Comparison of ENCODE assay signal across 7 mouse cellular contexts in the genomic region with DNA sequence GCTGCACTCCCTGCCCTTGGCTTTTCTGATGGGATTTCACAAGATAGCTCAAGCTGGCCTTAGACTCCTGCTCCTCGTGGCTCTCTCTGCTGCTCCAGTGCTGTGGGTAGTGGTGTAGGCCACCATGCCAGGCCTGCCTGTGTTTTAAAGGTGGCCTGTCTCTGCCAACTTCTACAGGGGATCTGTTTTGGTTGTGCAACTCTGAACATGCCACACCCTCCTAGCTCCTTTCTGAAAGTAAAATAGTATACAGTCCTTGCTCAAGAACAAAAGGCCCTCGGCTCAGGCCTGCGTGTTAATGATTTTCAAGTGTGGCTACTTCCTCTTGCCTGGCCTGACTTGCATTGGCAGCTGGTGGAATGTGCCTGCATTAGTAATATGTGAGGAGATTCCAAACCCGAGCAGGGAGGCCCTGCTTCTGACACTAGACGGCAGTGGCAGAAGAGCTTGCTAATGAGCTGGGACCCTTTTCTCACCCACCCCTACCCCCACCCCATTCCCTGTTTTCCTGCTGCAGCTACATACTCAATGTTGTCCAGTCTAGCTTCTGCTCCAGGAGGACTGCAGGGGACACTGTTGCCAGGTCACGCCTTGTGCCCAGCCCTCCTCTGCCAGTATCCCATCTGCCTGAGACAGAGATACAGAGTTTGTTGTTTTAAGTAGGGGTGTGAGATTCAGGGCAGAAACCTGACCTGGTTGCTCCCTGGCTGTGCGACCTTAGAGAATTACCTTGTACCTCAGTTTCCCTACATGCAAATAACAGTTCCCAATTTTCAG. TPM values are rescaled to one million over a fixed set of nuclear protein-coding genes. Genes with fewer than 3 reads are reported as not detected.
DNase-seq lines count a peak whose midpoint lies in the region; ATAC-seq and TF ChIP-seq lines count a peak whose summit lies in the region.

No protein-coding gene starts in this region.

- H3K4me3 ChIP-seq in bone marrow macrophage, adult 2 months (ENCODE audit: insufficient read depth, low read length) = no peak overlapping the region
- H3K4me3 ChIP-seq in heart, embryonic 15.5 days = no peak overlapping the region
- no peak overlapping the region for H3K4me3 ChIP-seq in limb, embryonic 10.5 days
- no peak overlapping the region for H3K4me3 ChIP-seq in midbrain, postnatal 0 days (ENCODE audit: low read depth, low read length)

- H3K4me1 ChIP-seq in bone marrow macrophage, adult 2 months (ENCODE audit: control insufficient read depth, insufficient read depth, low read length) = peaks cover 21% of the 10 kb centered on the region
- peaks cover 76% of the 10 kb centered on the region for H3K4me1 ChIP-seq in heart, embryonic 15.5 days (replicated peaks)
- peaks cover 91% of the 10 kb centered on the region for H3K4me1 ChIP-seq in limb, embryonic 10.5 days
- H3K4me1 ChIP-seq in midbrain, postnatal 0 days (ENCODE audit: insufficient read depth, low read length) = peaks cover 21% of the 10 kb centered on the region

- H3K36me3 ChIP-seq in heart, embryonic 15.5 days = no peaks in the 10 kb centered on the region
- H3K36me3 ChIP-seq in limb, embryonic 10.5 days = no peaks in the 10 kb centered on the region
- no peaks in the 10 kb centered on the region for H3K36me3 ChIP-seq in midbrain, postnatal 0 days (ENCODE audit: insufficient read depth, low read length)

- 45% methylated on average over 7 of the region's 7 CpGs for WGBS in heart, embryonic 15.5 days
- 38% methylated on average over 7 of the region's 7 CpGs for WGBS in limb, embryonic 10.5 days
- WGBS in midbrain, postnatal 0 days = 45% methylated on average over 7 of the region's 7 CpGs

- TF ChIP-seq POLR2A in bone marrow macrophage, adult 2 months (IDR thresholded peaks at IDR 0.05; ENCODE audit: borderline replicate concordance, low read depth, low read length) = no peak

- peak overlapping the region; percentile 84 for H3K27ac ChIP-seq in bone marrow macrophage, adult 2 months (ENCODE audit: insufficient read depth, low read depth, low read length)
- peak overlapping the region; percentile 80 for H3K27ac ChIP-seq in heart, embryonic 15.5 days
- H3K27ac ChIP-seq in limb, embryonic 10.5 days = peak overlapping the region; percentile 85
- peak overlapping the region; percentile 55; the same call in 1 of the 2 replicates for H3K27ac ChIP-seq in midbrain, postnatal 0 days (ENCODE audit: low read depth, low read length)

- TF ChIP-seq CTCF in bone marrow macrophage, adult 2 months (IDR thresholded peaks at IDR 0.05; ENCODE audit: low read depth, low read length) = 0 out of 2 replicates have a peak, but pooled peaks have one; percentile 19
- 0 out of 2 replicates have a peak, but pooled peaks have one; percentile 2 for TF ChIP-seq CTCF in midbrain, postnatal 0 days (IDR thresholded peaks at IDR 0.05)

- DNase-seq in Muller cell, postnatal 12 days (ENCODE audit: inconsistent ontology term) = peak; percentile 78
- DNase-seq in limb, embryonic 10.5 days (ENCODE audit: low spot score) = no peak
- DNase-seq in midbrain, postnatal 0 days (ENCODE audit: low spot score) = peak; percentile 47
- no peak for DNase-seq in right cerebral cortex, postnatal 4 days
- DNase-seq in cerebellum, adult 9-10 months = no peak

- no peaks in the 10 kb centered on the region for H3K27me3 ChIP-seq in heart, embryonic 15.5 days
- H3K27me3 ChIP-seq in limb, embryonic 10.5 days (ENCODE audit: low read depth, poor library complexity, severe bottlenecking) = no peaks in the 10 kb centered on the region
- no peaks in the 10 kb centered on the region for H3K27me3 ChIP-seq in midbrain, postnatal 0 days (ENCODE audit: insufficient read depth, low read length)

- no peak overlapping the region for H3K4me2 ChIP-seq in heart, embryonic 15.5 days
- H3K4me2 ChIP-seq in midbrain, postnatal 0 days (ENCODE audit: low read depth, low read length, poor library complexity, severe bottlenecking) = no peak overlapping the region

- no peaks in the 10 kb centered on the region for H3K9me3 ChIP-seq in heart, embryonic 15.5 days (replicated peaks)
- H3K9me3 ChIP-seq in limb, embryonic 10.5 days (replicated peaks) = no peaks in the 10 kb centered on the region
- H3K9me3 ChIP-seq in midbrain, postnatal 0 days (ENCODE audit: low read length) = no peaks in the 10 kb centered on the region

- no peak for ATAC-seq in heart, embryonic 15.5 days (replicated peaks; ENCODE audit: insufficient number of reproducible peaks, insufficient read depth, low FRiP score, low read depth)
- ATAC-seq in midbrain, postnatal 0 days (ENCODE audit: low FRiP score) = no peak

- no peak overlapping the region for H3K9ac ChIP-seq in heart, embryonic 15.5 days
- H3K9ac ChIP-seq in midbrain, postnatal 0 days (replicated peaks; ENCODE audit: low read length, poor library complexity, severe bottlenecking) = no peak overlapping the region; the same call in 1 of the 2 replicates

RNA-seq across cellular contexts. Expression of a gene that starts 52.6 kb away (rescaled TPM):
- 60.4 and 67.9 TPM in 2 replicates for polyA plus RNA-seq in bone marrow macrophage, adult 2 months (2012; ENCODE audit: insufficient read depth, insufficient read length, missing spikeins)
- 80.7 and 93.9 TPM in 2 replicates for polyA plus RNA-seq in heart, embryonic 15.5 days (2015; fragmentation: Nextera tagmentation; extraction: Ambion mirVana)
- polyA plus RNA-seq in limb, embryonic 10.5 days (2016; fragmentation: Nextera tagmentation; extraction: Ambion mirVana) = 57.9 and 68.1 TPM in 2 replicates
- 29.4 and 35.5 TPM in 2 replicates for total RNA-seq in midbrain, postnatal 0 days (2014; rRNA removed)
- polyA plus RNA-seq in midbrain, postnatal 0 days (2015; fragmentation: Nextera tagmentation; extraction: Ambion mirVana) = 63.0 and 63.2 TPM in 2 replicates

RNA-seq across cellular contexts. Expression of a gene that starts 53.7 kb away (rescaled TPM):
- 9.7 and 13.1 TPM in 2 replicates for polyA plus RNA-seq in bone marrow macrophage, adult 2 months (2012; ENCODE audit: insufficient read depth, insufficient read length, missing spikeins)
- polyA plus RNA-seq in heart, embryonic 15.5 days (2015; fragmentation: Nextera tagmentation; extraction: Ambion mirVana) = 18.4 and 20.3 TPM in 2 replicates
- polyA plus RNA-seq in limb, embryonic 10.5 days (2016; fragmentation: Nextera tagmentation; extraction: Ambion mirVana) = 15.0 and 22.6 TPM in 2 replicates
- total RNA-seq in midbrain, postnatal 0 days (2014; rRNA removed) = 38.8 and 40.2 TPM in 2 replicates
- 32.7 and 37.5 TPM in 2 replicates for polyA plus RNA-seq in midbrain, postnatal 0 days (2015; fragmentation: Nextera tagmentation; extraction: Ambion mirVana)

Comparison
In these comparisons a context has a peak if more than half of its experiments do, and no peak if none do; other contexts are left out.
1. DNase-seq: peak in Muller cell, postnatal 12 days (single experiment) and midbrain, postnatal 0 days (single experiment); none in limb, embryonic 10.5 days (single experiment), right cerebral cortex, postnatal 4 days (single experiment) and cerebellum, adult 9-10 months (single experiment).
2. Peak in every context shown above with its lines, with median percentiles within 50 percentile points of each other: H3K27ac ChIP-seq.